Mouse (Mus musculus) limb, embryonic 12.5 days (tissue): Measurements from ENCODE around the gene Mettl22. TPM values are rescaled to one million over a fixed set of nuclear protein-coding genes. Genes with fewer than 3 reads are reported as not detected.

Experiments
- ATAC-seq: fragments of 200-750 bp; cut with Nextera tagmentation; 2 replicates; pipeline ENCODE4 v1.8.0; 2017; ENCODE audit warnings: low read depth, moderate TSS enrichment; ENCODE audit not compliant: insufficient number of reproducible peaks, insufficient read depth, low FRiP score, low TSS enrichment
- H3K27ac ChIP-seq: fragments of 300-500 bp; sonication (generic); 2 replicates; pipeline ENCODE4 v1.5.1; 2016; ENCODE audit warnings: mild to moderate bottlenecking, moderate library complexity
- H3K27me3 ChIP-seq: fragments of 300-500 bp; sonication (generic); 2 replicates; pipeline ENCODE4 v1.6.1; 2016; ENCODE audit warnings: mild to moderate bottlenecking, moderate library complexity
- H3K36me3 ChIP-seq: fragments of 300-500 bp; sonication (generic); 2 replicates; pipeline ENCODE4 v1.6.1; 2016; ENCODE audit warnings: mild to moderate bottlenecking, moderate library complexity
- H3K4me1 ChIP-seq: fragments of 300-500 bp; sonication (generic); replicated peaks from 2 replicates; pipeline ENCODE4 v1.6.1; 2016
- H3K4me2 ChIP-seq: fragments of 300-500 bp; sonication (generic); 2 replicates; pipeline ENCODE4 v1.6.1; 2016; ENCODE audit warnings: mild to moderate bottlenecking, moderate library complexity
- H3K4me3 ChIP-seq: fragments of 300-500 bp; sonication (generic); replicated peaks from 2 replicates; pipeline ENCODE4 v1.5.1; 2016; ENCODE audit warnings: mild to moderate bottlenecking
- H3K9ac ChIP-seq: fragments of 300-500 bp; sonication (generic); replicated peaks from 2 replicates; pipeline ENCODE4 v1.6.1; 2016; ENCODE audit warnings: mild to moderate bottlenecking, moderate library complexity
- H3K9me3 ChIP-seq: fragments of 300-500 bp; sonication (generic); 2 replicates; pipeline ENCODE4 v1.6.1; 2016; ENCODE audit warnings: mild to moderate bottlenecking, moderate library complexity
- WGBS: fragments of 180-500 bp; shearing (Covaris S2); methylation state at CpG from one replicate; pipeline ENCODE4 v1.1.7; 2016; 5-methylcytosine and 5-hydroxymethylcytosine counted together
- polyA plus RNA-seq: library from polyadenylated mRNA; unstranded; fragments of >200 nt; fragmentation: Nextera tagmentation; extraction: Ambion mirVana; gene quantifications from 2 replicates; pipeline ENCODE4 v1.2.1, GENCODE M21; 2016

The Mettl22 gene
- polyA plus RNA-seq, 1 experiment from 2014 or later = 19.3 TPM

DNA sequence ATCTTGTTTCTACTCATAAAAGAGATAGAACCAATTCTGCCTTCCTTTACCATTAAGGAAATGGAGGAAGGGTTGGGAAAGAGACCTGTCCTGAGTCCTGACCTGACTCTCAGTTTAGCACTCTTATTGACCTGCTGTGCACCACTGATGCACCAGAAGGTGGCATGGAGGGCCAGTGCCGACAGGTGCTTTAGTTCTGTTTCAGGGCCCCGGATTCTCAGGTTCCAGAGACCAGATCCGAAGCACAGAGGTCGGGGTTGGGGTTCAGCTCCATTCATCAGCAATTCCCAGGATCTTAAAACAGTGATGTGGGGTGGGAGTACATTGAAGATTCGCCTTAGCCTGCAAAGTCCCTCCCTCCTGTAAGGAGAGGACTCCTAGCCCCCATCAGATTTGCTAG lies 42.2 kb downstream of the Mettl22 start:
- no peak overlapping the region for H3K27ac ChIP-seq
- peak overlapping the region; percentile 50 for H3K9ac ChIP-seq
- ATAC-seq = peak; percentile 8; the same call in 1 of the 2 replicates
- peak overlapping the region; percentile 60 for H3K4me3 ChIP-seq
- no peaks in the 10 kb centered on the region for H3K27me3 ChIP-seq
- WGBS = 2% methylated on average over 5 of the region's 5 CpGs
- peaks cover 11% of the 10 kb centered on the region for H3K4me1 ChIP-seq
- H3K9me3 ChIP-seq = no peaks in the 10 kb centered on the region
- H3K4me2 ChIP-seq = peak overlapping the region; percentile 77
- H3K36me3 ChIP-seq = peaks cover 3% of the 10 kb centered on the region; the same call in 1 of the 2 replicates

DNA sequence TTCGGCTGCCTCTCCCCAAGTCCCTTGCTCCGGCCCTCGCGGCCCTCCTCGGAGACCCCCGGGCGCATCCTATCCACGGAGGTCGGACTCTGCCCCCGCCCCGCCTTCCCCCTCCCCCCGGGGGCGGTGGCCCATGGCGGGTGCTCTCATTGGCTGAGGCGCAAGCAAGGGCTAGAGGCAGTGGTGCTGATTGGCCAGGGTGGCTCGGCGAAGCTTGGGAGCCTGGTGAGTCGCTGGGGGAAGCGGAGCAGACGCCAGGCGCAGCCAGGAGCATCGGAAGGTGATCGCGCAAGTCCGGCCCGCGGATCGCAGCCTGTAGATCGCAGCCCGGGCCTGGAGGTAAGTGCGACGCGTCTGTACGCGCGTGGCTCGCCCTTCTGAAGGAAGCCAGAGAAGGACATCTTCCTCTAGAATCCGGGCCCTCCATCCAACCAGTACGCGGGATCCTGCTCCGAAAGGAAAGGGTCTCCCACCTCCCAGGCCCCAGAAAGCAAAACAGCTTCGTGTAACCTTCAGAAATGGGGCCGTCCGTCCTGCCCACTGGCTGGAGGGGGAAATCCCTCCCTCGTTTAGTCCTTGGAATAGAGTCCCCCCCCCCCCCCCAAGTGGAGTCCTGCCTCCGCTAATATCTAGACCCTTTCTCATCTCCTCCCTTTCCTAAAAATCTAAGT lies 42.8 kb downstream of the Mettl22 start, which contains the start of gene Abat:
Gene Abat, plus strand, starts transcription at position 194 of the 671 bp plus-strand sequence.
- peak within 1 kb of the TSS; percentile 45; the same call in 1 of the 2 replicates for H3K27ac ChIP-seq
- under 1% methylated on average over 46 of the region's 46 CpGs for WGBS

DNA sequence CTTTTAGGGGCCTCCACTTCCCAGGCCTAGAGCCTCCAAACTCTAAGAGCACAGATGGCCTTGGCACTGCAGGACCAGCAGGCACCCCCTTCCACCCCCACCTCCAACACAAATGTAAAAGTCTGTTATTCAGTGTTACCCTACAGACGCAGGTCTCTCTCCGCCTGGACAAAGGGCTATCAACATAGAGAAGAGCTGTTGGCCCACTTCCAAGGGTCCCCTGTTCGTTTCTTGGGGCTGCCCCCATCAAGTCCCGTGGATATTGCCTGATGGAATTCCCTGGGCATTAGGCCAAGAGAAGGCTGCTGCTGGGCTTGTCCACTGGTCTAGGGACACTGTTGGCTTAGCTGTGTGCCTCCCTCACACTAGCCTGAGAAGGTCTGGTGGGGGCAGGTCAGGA lies 43.6 kb downstream of the Mettl22 start:
- H3K27ac ChIP-seq = no peak overlapping the region
- no peaks in the 10 kb centered on the region for H3K9me3 ChIP-seq
- peak overlapping the region; percentile 65 for H3K9ac ChIP-seq
- peaks cover 3% of the 10 kb centered on the region; the same call in 1 of the 2 replicates for H3K36me3 ChIP-seq
- H3K4me2 ChIP-seq = peak overlapping the region; percentile 77
- no peaks in the 10 kb centered on the region for H3K27me3 ChIP-seq
- H3K4me1 ChIP-seq = peaks cover 11% of the 10 kb centered on the region
- 36% methylated on average over 4 of the region's 4 CpGs for WGBS
- no peak for ATAC-seq
- H3K4me3 ChIP-seq = peak overlapping the region; percentile 60

More for the DNA sequence above, 42.8 kb downstream of the Mettl22 start, which contains the start of gene Abat:
- no peaks in the 10 kb centered on the region for H3K27me3 ChIP-seq
- peak within 1 kb of the TSS; percentile 60 for H3K4me3 ChIP-seq
- H3K36me3 ChIP-seq = peaks cover 3% of the 10 kb centered on the region; the same call in 1 of the 2 replicates
- H3K9ac ChIP-seq = peak within 1 kb of the TSS; percentile 65
- peak; percentile 99 for ATAC-seq
- H3K9me3 ChIP-seq = no peaks in the 10 kb centered on the region
- peaks cover 11% of the 10 kb centered on the region for H3K4me1 ChIP-seq
- H3K4me2 ChIP-seq = peak within 1 kb of the TSS; percentile 77

DNA sequence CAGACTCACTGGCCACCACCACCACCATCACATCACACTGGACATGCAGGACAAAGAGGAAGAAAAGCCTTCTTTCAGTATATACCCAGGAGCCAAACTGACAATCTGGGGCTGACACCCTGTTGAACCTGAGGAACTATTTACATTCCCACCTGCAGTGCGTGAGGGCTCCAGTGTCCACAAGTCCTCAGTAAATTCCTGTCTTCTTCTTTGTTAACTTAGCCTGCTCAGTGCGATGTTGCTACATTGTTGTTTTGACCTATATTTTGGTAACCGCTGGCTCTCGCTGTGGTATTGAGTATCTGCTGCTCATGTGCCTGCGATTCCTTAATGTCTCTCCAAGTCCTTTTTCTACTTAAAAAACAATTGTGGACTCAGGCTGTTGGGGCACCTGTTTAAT lies 49.9 kb downstream of the Mettl22 start:
- Histone ChIP-seq H3K4me3 (no peak overlapping the region), H3K4me2 (no peak overlapping the region), H3K9ac (no peak overlapping the region), H3K4me1 (peaks cover 39% of the 10 kb centered on the region), H3K27me3 (no peaks in the 10 kb centered on the region), H3K9me3 (no peaks in the 10 kb centered on the region), H3K36me3 (peaks cover 3% of the 10 kb centered on the region; the same call in 1 of the 2 replicates), H3K27ac (no peak overlapping the region)
- 85% methylated on average over 5 of the region's 5 CpGs for WGBS
- ATAC-seq = no peak

DNA sequence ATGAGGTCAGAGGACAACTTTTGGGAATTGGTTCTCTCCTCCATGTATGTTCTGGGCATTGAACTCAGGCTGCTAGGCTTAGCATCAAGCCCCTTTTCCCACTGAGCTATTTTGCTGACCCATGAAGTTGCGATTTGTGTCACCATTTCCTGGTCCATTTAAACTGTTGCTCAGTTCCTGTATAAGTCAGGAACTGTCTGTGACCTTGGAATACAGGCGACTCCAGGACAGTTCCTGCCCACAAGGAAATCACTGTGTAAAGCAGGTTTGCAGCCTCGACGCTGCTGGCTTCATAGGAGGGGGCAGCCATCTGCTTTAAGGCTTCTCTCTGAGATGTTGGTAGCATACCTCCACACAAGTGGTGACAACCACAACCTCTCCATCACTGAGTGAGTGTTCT lies 50.7 kb downstream of the Mettl22 start:
- Histone ChIP-seq H3K4me1 (peaks cover 40% of the 10 kb centered on the region), H3K4me3 (no peak overlapping the region), H3K9ac (no peak overlapping the region), H3K27me3 (no peaks in the 10 kb centered on the region), H3K4me2 (no peak overlapping the region), H3K9me3 (no peaks in the 10 kb centered on the region), H3K36me3 (peaks cover 3% of the 10 kb centered on the region; the same call in 1 of the 2 replicates), H3K27ac (no peak overlapping the region)
- 77% methylated on average over 4 of the region's 4 CpGs for WGBS
- no peak for ATAC-seq

DNA sequence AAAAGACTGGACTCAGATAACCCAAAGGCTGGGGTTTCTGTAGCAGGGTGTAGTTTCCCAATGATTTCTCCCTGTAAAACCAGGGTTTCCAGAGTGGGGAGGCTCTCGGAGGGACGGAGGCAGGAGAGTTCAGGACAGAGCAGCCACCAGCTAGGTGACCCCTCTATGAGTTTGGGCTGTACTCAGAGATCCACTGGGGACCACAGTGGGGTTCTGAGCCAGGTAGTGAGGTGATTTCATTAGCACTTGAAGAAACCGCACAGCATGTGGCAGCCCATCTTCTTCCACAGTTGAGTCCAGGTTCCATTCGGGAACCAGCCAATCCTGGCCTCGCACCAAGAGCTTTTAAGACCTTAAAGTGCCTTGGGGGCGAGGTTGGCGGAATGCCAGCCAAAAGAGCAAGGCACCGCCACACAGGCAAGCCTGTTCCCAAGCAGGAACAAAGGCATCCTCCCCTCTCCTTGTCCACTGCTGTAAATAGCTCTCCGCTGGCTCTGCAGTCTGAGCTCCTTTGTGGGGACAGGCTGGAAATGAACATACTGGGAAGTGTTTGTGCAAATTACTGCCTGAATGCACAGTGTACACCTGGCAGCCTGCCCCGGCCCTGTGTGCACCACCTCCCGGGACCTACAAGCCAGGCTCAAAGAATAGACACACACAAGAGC lies 53.0 kb downstream of the Mettl22 start:
- H3K27me3 ChIP-seq = no peaks in the 10 kb centered on the region
- no peak overlapping the region for H3K4me3 ChIP-seq
- H3K4me2 ChIP-seq = peak overlapping the region; percentile 35
- H3K36me3 ChIP-seq = no peaks in the 10 kb centered on the region
- peak overlapping the region; percentile 96 for H3K27ac ChIP-seq
- H3K9me3 ChIP-seq = no peaks in the 10 kb centered on the region
- 16% methylated on average over 11 of the region's 11 CpGs for WGBS
- ATAC-seq = peak; percentile 91
- H3K9ac ChIP-seq = no peak overlapping the region
- peaks cover 40% of the 10 kb centered on the region for H3K4me1 ChIP-seq

DNA sequence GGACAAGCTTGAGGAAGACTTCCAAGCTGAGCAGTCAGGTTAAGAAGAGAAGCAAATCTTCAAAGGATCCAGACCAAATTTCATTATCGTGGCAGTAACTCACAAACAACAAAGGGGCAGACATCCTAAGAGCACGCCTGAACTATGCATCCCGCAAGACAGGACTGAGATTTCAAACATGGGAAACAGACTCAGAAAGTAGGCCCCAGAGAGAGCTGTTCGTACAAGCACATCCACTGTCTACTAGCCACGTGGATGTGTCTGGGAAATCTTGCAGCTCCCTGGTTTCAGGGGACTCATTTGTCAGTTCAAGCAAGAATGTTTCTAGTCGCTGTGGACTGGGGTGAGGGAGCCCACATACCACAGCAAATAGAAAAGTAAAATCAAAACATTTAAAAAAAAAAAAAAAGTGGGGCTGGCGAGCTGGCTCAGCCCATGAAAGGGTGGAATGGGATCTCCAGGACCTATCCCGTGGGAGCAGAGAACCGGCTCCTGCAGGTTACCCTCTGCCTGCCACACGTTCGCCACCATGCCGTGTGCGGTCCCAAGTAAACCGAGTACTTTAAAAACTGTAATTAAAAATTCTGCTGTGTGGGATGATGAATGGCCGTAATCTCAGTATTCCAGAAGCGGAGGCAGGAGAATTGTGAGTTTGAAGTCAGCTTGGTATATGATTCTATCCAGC lies 53.7 kb downstream of the Mettl22 start:
- Histone ChIP-seq H3K36me3 (no peaks in the 10 kb centered on the region), H3K4me1 (peaks cover 40% of the 10 kb centered on the region), H3K4me2 (peak overlapping the region; percentile 35), H3K9ac (no peak overlapping the region), H3K4me3 (no peak overlapping the region), H3K27ac (peak overlapping the region; percentile 96), H3K27me3 (no peaks in the 10 kb centered on the region), H3K9me3 (no peaks in the 10 kb centered on the region)
- peak; percentile 56 for ATAC-seq
- WGBS = 44% methylated on average over 16 of the region's 16 CpGs

DNA sequence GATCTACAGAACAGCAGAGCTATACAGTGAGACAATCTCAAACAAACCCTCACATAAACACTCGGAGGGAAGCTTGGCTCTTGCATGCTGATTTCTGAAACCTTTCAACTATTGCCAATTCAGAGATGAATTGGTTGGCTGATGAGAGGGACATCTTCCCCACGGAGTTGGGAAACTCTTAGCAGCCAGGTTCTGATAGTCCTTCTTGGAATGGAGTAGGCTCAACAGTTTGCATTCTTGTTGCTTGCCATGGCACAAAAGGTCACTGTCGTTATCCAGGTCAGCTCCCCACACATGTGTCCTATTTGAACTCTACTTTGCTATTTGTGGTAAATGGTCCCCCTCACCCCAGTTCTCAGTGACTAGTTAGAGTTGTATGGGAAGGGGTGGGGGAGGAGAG lies 54.7 kb downstream of the Mettl22 start:
- H3K27ac ChIP-seq = peak overlapping the region; percentile 96
- no peaks in the 10 kb centered on the region for H3K27me3 ChIP-seq
- H3K4me3 ChIP-seq = no peak overlapping the region
- no peak for ATAC-seq
- H3K9ac ChIP-seq = no peak overlapping the region
- no peaks in the 10 kb centered on the region for H3K9me3 ChIP-seq
- H3K4me2 ChIP-seq = no peak overlapping the region
- H3K36me3 ChIP-seq = no peaks in the 10 kb centered on the region
- WGBS = 73% methylated on average over 3 of the region's 3 CpGs
- peaks cover 49% of the 10 kb centered on the region for H3K4me1 ChIP-seq

DNA sequence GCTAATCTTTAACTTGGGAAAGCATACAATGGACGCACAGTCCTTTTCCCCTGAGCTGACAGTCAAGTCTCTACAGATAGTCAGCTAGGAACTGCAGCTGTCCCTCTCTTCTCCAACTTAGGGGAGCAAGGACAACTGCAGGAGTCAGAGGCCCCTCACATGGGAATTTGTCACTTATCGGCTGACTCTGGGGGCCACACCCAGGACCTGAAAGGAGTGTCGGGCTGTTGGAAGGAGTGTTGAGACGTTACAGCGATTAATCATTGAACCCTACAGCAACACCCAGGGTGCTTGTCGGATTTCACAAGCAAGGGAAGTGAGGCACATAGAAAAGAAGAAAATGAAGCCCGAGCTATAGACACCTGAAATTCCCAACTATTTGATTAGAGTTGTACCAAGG lies 55.3 kb downstream of the Mettl22 start:
- H3K9me3 ChIP-seq = no peaks in the 10 kb centered on the region
- no peak overlapping the region for H3K27ac ChIP-seq
- H3K4me2 ChIP-seq = no peak overlapping the region
- no peaks in the 10 kb centered on the region for H3K36me3 ChIP-seq
- 66% methylated on average over 7 of the region's 7 CpGs for WGBS
- no peak overlapping the region for H3K9ac ChIP-seq
- peaks cover 50% of the 10 kb centered on the region for H3K4me1 ChIP-seq
- H3K4me3 ChIP-seq = no peak overlapping the region
- H3K27me3 ChIP-seq = no peaks in the 10 kb centered on the region
- ATAC-seq = no peak

DNA sequence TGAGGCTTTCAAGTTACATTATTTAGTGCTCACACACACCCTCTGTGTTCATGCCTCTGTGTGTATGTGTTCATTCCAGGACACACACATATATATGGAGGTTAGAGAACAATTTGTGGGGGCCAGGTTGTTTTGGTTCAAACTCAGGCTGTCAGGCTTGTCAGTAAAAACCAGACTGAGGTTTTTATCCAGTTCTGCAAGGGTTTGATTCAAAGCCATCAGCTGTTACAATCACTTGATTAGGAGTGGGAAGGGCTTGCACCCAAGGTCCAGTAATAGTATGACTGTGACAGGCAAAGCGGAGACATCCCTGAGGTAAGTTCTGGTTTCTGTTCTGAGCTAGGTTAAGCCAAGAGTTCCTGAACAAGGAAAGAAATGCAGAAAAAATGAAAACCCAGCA lies 58.8 kb downstream of the Mettl22 start:
- Histone ChIP-seq H3K4me1 (peaks cover 28% of the 10 kb centered on the region), H3K4me3 (no peak overlapping the region), H3K27ac (peak overlapping the region; percentile 35; the same call in 1 of the 2 replicates), H3K4me2 (no peak overlapping the region), H3K9me3 (no peaks in the 10 kb centered on the region), H3K36me3 (0 out of 2 replicates have a peak, but pooled peaks cover 4% of the 10 kb centered on the region), H3K27me3 (no peaks in the 10 kb centered on the region), H3K9ac (no peak overlapping the region)
- 83% methylated on average over 1 of the region's 1 CpGs for WGBS
- no peak for ATAC-seq

DNA sequence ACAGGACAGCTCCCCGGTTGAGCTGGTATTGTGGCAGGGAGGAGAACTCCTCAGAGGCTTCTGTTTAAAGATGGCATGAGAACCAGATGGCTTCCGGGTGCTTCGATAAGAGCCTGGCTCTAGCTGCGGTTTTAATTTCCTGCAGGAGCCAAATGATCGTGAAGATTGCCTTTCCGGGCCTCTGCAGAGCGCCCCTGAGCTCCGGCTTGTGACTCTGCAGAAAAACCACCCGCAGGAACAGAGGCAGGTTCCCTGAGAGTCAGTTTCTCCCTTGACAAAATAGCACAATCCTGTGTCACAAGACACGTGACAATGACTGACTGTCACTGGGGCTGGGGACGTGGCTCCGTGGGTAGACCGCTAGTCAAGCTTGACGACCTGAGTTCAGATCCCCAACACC lies 59.4 kb downstream of the Mettl22 start:
- Histone ChIP-seq H3K4me1 (peaks cover 21% of the 10 kb centered on the region), H3K9ac (no peak overlapping the region), H3K27me3 (no peaks in the 10 kb centered on the region), H3K36me3 (0 out of 2 replicates have a peak, but pooled peaks cover 4% of the 10 kb centered on the region), H3K9me3 (no peaks in the 10 kb centered on the region), H3K27ac (peak overlapping the region; percentile 35; the same call in 1 of the 2 replicates), H3K4me2 (no peak overlapping the region), H3K4me3 (no peak overlapping the region)
- WGBS = 70% methylated on average over 14 of the region's 14 CpGs
- no peak for ATAC-seq
